ENCODE assay signal across 7 mouse cellular contexts in the genomic region with DNA sequence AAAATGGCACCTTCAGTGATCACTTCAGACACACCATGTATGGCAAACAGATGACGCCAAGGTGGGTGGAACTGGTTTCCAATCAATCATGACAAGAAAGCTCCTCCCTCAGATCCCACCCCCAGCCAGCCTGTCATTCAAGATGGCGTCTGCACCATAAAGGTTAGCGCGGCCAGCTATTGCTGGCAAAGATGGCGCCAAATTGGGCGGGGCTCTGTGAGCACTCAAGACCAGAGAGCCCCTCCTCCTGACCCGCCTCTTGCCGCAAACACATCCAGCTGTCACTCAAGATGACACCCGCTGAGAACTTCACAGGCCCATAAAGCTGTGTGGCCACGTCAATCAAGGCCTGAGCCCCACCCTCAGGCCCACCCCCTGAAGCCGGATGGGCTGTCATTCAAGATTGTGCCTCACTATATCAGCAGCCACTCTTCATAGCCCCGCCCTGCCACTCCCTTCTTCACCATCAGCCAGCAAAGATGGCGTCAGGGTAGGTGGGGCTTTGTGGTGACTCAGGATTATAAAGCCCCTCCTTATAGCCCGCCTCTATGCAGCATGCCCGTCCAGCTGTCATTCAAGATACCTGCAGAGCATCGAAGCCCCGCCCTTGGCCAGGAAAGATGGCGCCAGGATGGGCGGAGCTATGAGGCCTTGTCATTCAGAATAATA. TPM values are rescaled to one million over a fixed set of nuclear protein-coding genes. Genes with fewer than 3 reads are reported as not detected.
DNase-seq lines count a peak whose midpoint lies in the region.

No protein-coding gene starts in this region.

- DNase-seq in adrenal gland, postnatal 36 days: peak; percentile 89 to 92
- peak; percentile 94 for DNase-seq in embryo, embryonic 10.5 days (ENCODE audit: low spot score)
- DNase-seq in gastrocnemius, postnatal 14 days: peak; percentile 90
- DNase-seq in induced T-regulatory cell, adult 2 months (ENCODE audit: low read depth): peak; percentile 0
- peak; percentile 69 to 99 for DNase-seq in left cerebral cortex, adult 8-10 months (ENCODE audit: low spot score in 2 of 2)
- DNase-seq in lung, postnatal 4 days: peak; percentile 91 to 96
- peak; percentile 85 for DNase-seq in right cerebral cortex, postnatal 4 days

- intact Hi-C loops in gastrocnemius, postnatal 14 days (cut with DNase I; ENCODE audit: low total_unique reads): no loop called here

RNA-seq across cellular contexts. Expression of gene Peg3, which starts 1.8 kb away (rescaled TPM):
- 10 to 100 TPM; 37.8 to 39.2 TPM for total RNA-seq in adrenal gland, postnatal 36 days (2021)
- 10 to 100 TPM; 75.6 to 83.0 TPM for total RNA-seq in gastrocnemius, postnatal 14 days (2021)
- 100 to 1,000 TPM; 200 to 223 (median 214) TPM for total RNA-seq in left cerebral cortex, adult 8-10 months (2022)

RNA-seq across cellular contexts. Expression of gene Usp29, which starts 2.0 kb away (rescaled TPM):
- 1 to 10 TPM in 1 of 2 experiments, under 1 TPM in 1; 0.99 to 1.3 TPM for total RNA-seq in adrenal gland, postnatal 36 days (2021)
- total RNA-seq in gastrocnemius, postnatal 14 days (2021): 1 to 10 TPM; 1.8 to 2.0 TPM
- total RNA-seq in left cerebral cortex, adult 8-10 months (2022): 10 to 100 TPM; 45.1 to 54.2 (median 45.9) TPM

RNA-seq across cellular contexts. Expression of gene Zim1, which starts 32.1 kb away (rescaled TPM):
- total RNA-seq in adrenal gland, postnatal 36 days (2021): 1 to 10 TPM; 5.4 to 5.6 TPM
- 10 to 100 TPM; 48.7 to 49.3 TPM for total RNA-seq in gastrocnemius, postnatal 14 days (2021)
- 1 to 10 TPM; 2.1 to 7.0 (median 5.5) TPM for total RNA-seq in left cerebral cortex, adult 8-10 months (2022)

Comparison
In these comparisons a context has a peak if more than half of its experiments do, and no peak if none do; other contexts are left out.
1. Peak in every context shown above with its lines: DNase-seq.
2. DNase-seq: peak in every context shown above with its lines; median percentile 94 in embryo, embryonic 10.5 days; 94 in lung, postnatal 4 days; 90 in adrenal gland, postnatal 36 days; 90 in gastrocnemius, postnatal 14 days; 85 in right cerebral cortex, postnatal 4 days; 84 in left cerebral cortex, adult 8-10 months; 0 in induced T-regulatory cell, adult 2 months.
3. RNA of gene Usp29, which starts 2.0 kb away (total RNA-seq): 45.1 to 54.2 TPM in left cerebral cortex, adult 8-10 months; 1.8 to 2.0 TPM in gastrocnemius, postnatal 14 days and 0.99 to 1.3 TPM in adrenal gland, postnatal 36 days; every median in the first group is over 10 times any median in the second.
4. RNA of gene Zim1, which starts 32.1 kb away (total RNA-seq): 48.7 to 49.3 TPM in gastrocnemius, postnatal 14 days; 2.1 to 7.0 TPM in left cerebral cortex, adult 8-10 months and 5.4 to 5.6 TPM in adrenal gland, postnatal 36 days; every median in the first group is over 4 times any median in the second.